Mouse (Mus musculus) liver, adult 2 months (tissue): ENCODE data around the gene Pcolce2. TPM values are rescaled to one million over a fixed set of nuclear protein-coding genes. Genes with fewer than 3 reads are reported as not detected.
A peak's percentile ranks its signal among the peaks of the same experiment; 100 is the strongest.

Source experiments
- DNase-seq: peaks from one replicate; pipeline ENCODE4 v3.0.0-alpha.2; 2011; ENCODE audit warnings: low read depth, low spot score; ENCODE audit errors: extremely low read depth
- H3K27ac ChIP-seq: fragments of 200-500 bp; replicated peaks from 2 replicates; pipeline ENCODE4 v1.5.1; 2012; ENCODE audit warnings: low read depth, mild to moderate bottlenecking, control low read depth, inconsistent platforms, low read length; ENCODE audit not compliant: insufficient read depth
- H3K27me3 ChIP-seq: fragments of 200-500 bp; 2 replicates; pipeline ENCODE4 v1.6.1; 2012; ENCODE audit warnings: mild to moderate bottlenecking, moderate library complexity, low read length, inconsistent platforms; ENCODE audit not compliant: control insufficient read depth, insufficient read depth
- H3K36me3 ChIP-seq: fragments of 200-500 bp; 2 replicates; pipeline ENCODE4 v1.6.1; 2012; ENCODE audit warnings: low read length, inconsistent platforms; ENCODE audit not compliant: control insufficient read depth, insufficient read depth
- H3K4me1 ChIP-seq: fragments of 200-500 bp; 2 replicates; pipeline ENCODE4 v1.6.1; 2011; ENCODE audit warnings: low read length; ENCODE audit not compliant: control insufficient read depth, insufficient read depth
- H3K4me3 ChIP-seq: fragments of 200-500 bp; 2 replicates; pipeline ENCODE4 v1.5.1; 2011; ENCODE audit warnings: low read depth, mild to moderate bottlenecking, control low read depth, low read length, moderate library complexity; ENCODE audit not compliant: insufficient read depth
- H3K79me2 ChIP-seq: fragments of 200-500 bp; 2 replicates; pipeline ENCODE4 v1.6.1; 2012; ENCODE audit warnings: inconsistent platforms, mild to moderate bottlenecking, low read length, moderate library complexity; ENCODE audit not compliant: control insufficient read depth, insufficient read depth
- H3K9ac ChIP-seq: fragments of 200-500 bp; 2 replicates; pipeline ENCODE4 v1.6.1; 2012; ENCODE audit warnings: low read depth, mild to moderate bottlenecking, control low read depth, inconsistent platforms, low read length
- CTCF ChIP-seq: fragments of 200-500 bp; IDR thresholded peaks from 2 replicates; pipeline ENCODE4 v1.5.1; 2011; ENCODE audit warnings: low read depth, low read length, control low read depth
- POLR2A ChIP-seq: fragments of 200-500 bp; IDR thresholded peaks from 2 replicates; pipeline ENCODE4 v1.6.1; 2011; ENCODE audit warnings: low read length, control low read depth; ENCODE audit not compliant: insufficient read depth; ENCODE audit errors: extremely low read depth
- WGBS: fragments of 180-500 bp; shearing (Covaris S2); methylation state at CpG from one replicate; pipeline ENCODE4 v1.1.7; 2018; 5-methylcytosine and 5-hydroxymethylcytosine counted together
- polyA plus RNA-seq: library from polyadenylated mRNA; depleted of rRNA; stranded (reverse); fragments of >200 nt; gene quantifications from 2 replicates; pipeline ENCODE4 v1.2.3, GENCODE M21; 2012; rRNA removed
- total RNA-seq: library from RNA; depleted of rRNA; stranded (reverse); fragments of >200 nt; gene quantifications from 2 replicates; pipeline ENCODE4 v1.2.3, GENCODE M21; 2014; rRNA removed

The Pcolce2 gene
- 1.0 and 1.3 TPM in 2 replicates for total RNA-seq
- polyA plus RNA-seq: 0.16 and 0.27 TPM in 2 replicates

DNA sequence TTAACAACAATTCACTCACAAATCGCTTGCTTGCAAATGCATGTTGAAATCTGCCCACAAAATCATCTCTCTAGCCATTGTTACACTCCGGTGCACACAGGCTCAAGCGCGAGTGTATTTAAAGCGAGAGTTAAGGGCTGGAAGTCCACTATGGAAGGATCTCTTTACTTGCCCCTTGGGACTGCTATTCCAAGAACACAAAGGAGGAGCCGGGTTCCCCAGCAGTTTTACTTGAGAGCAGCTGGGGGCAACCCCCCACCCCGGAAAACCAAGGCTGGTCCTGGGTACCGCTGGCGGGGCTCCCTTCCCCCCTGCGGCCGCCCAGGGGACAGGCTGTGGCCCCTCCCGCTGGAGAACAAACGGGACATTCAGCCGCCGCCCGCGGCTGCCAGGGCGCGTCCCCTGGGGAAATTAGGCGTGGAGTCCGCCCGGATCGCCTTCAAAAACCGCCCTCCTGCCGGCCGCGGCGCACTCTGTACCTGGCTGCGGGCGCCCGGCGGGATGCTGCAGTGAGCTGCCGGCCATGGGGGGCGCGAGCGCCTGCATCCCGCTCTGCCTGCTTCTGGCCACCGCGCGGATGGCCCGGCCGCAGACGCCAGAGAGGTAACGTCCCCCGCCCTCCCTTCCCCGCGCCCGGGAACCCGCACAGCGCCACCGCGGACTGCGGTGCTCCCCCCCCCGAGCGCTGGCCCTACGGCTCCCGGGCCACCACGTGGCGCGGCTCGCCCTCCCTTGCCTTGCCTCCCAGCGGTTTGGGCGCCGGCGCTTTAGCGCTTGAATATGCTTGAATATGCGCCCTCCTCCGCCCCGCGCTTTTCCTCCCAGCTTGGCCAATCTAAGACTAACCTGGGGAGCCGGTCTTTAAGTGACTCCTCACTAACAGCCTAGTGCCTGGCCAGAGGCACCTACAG is at the start of gene Pcolce2:
Gene Pcolce2 (plus strand): TSS at position 331 of the 911 bp plus-strand sequence.
- WGBS: 1% methylated on average over 68 of the region's 71 CpGs
- no peaks in the 10 kb centered on the region for H3K36me3 ChIP-seq
- peaks cover 2% of the 10 kb centered on the region; the same call in 1 of the 2 replicates for H3K4me1 ChIP-seq
- H3K9ac ChIP-seq: peak within 1 kb of the TSS; percentile 51
- no peaks in the 10 kb centered on the region for H3K79me2 ChIP-seq
- 0 out of 2 replicates have a peak, but pooled peaks cover 4% of the 10 kb centered on the region for H3K27me3 ChIP-seq
- peak within 1 kb of the TSS; percentile 54 for H3K4me3 ChIP-seq
- no peak for DNase-seq
- no peak within 1 kb of the TSS for H3K27ac ChIP-seq
- no peak for TF ChIP-seq POLR2A
- no peak for TF ChIP-seq CTCF

DNA sequence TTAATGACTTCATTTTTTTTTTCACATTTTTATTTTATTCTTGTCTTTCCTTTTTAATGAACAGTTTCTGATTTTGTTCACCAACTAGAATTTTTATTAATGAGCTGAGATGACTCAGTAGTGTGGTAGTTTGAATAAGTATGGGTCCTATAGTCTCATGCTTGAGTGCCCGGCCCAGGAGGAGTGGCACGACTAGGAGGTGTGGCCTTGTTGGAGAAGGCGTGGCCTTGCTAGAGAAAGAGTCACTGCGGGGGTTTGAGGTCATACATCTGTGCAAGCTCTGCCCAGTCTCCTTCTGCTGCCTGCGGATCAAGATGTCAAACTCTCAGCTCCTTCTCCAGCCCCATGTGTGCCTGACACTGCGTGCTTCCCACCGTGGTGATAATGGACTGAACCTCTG is 49.3 kb upstream of the Pcolce2 start:
- TF ChIP-seq POLR2A (no peak), CTCF (no peak)
- 95% methylated on average over 7 of the region's 7 CpGs for WGBS
- no peak overlapping the region for H3K4me3 ChIP-seq
- H3K27ac ChIP-seq: no peak overlapping the region
- no peaks in the 10 kb centered on the region for H3K79me2 ChIP-seq
- H3K9ac ChIP-seq: no peak overlapping the region
- H3K4me1 ChIP-seq: no peaks in the 10 kb centered on the region
- DNase-seq: no peak
- no peaks in the 10 kb centered on the region for H3K36me3 ChIP-seq
- no peaks in the 10 kb centered on the region for H3K27me3 ChIP-seq

DNA sequence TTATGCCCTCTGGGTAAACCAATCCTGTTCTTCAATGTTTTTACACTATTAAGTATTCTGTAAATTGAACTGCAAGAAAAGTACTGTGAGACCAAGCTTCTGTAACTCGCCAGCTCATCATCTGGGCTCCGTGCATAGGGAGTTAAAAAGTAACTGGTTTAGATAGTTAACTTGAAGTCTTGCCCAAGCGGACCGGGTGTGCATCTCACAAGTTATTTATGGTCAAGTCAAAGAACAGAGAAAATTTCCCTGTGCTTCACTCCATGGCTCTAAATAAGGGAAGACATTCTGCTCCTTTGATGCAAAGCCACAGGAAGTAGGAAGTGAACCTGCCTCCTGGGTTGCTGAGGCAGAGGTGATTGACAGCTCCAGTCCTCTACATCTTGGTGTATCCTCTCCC is 43.1 kb upstream of the Pcolce2 start:
- no peaks in the 10 kb centered on the region for H3K79me2 ChIP-seq
- H3K27me3 ChIP-seq: no peaks in the 10 kb centered on the region
- no peaks in the 10 kb centered on the region for H3K4me1 ChIP-seq
- no peak overlapping the region for H3K9ac ChIP-seq
- no peak overlapping the region for H3K4me3 ChIP-seq
- no peaks in the 10 kb centered on the region for H3K36me3 ChIP-seq
- no peak overlapping the region for H3K27ac ChIP-seq
- no peak for DNase-seq
- 36% methylated on average over 4 of the region's 4 CpGs for whole genome bisulfite sequencing
- no peak for TF ChIP-seq CTCF
- TF ChIP-seq POLR2A: no peak

DNA sequence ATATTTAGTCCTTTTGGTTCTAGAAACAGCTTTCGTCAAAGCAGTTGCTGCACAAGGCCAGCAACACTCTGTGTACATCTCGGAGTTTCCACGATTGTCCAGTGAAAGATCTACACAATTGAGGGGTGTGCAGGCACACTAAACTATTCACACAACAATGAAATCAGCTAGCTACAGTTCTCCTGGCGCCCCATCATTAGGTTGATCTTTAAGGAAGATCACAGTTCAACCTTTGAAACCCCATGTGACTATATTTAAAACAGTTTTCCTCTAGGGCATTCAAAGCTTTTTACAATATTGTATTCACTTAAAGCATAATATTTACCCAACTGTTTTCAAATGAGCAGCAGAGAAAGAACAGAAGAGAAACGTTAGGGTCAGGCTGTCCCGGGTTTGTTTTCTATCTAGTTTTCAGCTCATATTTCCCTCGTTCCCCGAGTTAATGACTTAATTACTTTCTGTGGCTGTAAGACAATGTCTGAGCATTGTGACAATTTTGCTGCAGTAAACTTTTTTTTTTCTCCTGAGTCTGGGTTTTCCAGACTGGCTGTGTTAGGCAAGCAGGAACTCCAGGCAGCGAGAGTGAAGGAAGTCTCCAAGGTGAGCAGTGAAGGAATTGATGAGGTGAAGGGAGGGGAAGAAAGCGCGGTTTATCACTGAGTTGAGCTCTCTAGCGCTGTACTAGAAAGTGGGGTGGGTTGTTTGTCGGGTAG is 39.8 kb upstream of the Pcolce2 start:
- Histone ChIP-seq H3K79me2 (no peaks in the 10 kb centered on the region), H3K4me3 (no peak overlapping the region), H3K27me3 (no peaks in the 10 kb centered on the region), H3K36me3 (no peaks in the 10 kb centered on the region), H3K4me1 (no peaks in the 10 kb centered on the region), H3K27ac (no peak overlapping the region), H3K9ac (no peak overlapping the region)
- TF ChIP-seq POLR2A (no peak), CTCF (no peak)
- 60% methylated on average over 13 of the region's 13 CpGs for WGBS
- no peak for DNase-seq

DNA sequence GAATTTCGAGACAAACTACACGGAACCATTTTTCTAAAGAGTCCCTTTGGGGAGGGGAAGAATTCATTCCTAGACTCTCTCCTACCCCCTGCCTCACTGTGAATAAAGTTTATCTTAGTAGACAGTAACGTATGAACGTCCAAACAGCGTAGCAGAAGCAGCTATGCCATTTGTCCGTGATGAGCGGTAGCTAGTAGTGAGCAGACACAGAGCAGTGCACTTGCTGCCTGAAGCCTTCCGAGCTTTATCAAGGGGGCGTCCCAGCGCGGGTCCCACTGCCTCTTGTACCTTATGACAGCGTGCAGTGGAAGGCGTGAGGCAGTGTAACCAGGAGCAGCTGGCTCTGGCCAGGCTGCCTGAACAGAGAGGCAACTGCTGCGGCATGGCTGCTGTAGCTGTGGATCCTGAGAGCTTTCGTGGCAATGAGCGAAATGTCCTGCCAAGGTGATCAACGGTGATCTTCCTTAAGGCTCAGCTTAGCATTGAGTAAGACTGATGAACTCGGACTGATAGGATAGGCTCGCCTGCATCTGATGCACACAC is 39.2 kb upstream of the Pcolce2 start:
- H3K9ac ChIP-seq: no peak overlapping the region; the same call in 1 of the 2 replicates
- WGBS: 66% methylated on average over 19 of the region's 19 CpGs
- H3K4me3 ChIP-seq: no peak overlapping the region

More for the DNA sequence above, 39.2 kb upstream of the Pcolce2 start:
- H3K27me3 ChIP-seq: no peaks in the 10 kb centered on the region
- no peak for DNase-seq
- H3K4me1 ChIP-seq: no peaks in the 10 kb centered on the region
- H3K27ac ChIP-seq: no peak overlapping the region
- no peaks in the 10 kb centered on the region for H3K36me3 ChIP-seq
- TF ChIP-seq CTCF (no peak), POLR2A (no peak)
- H3K79me2 ChIP-seq: no peaks in the 10 kb centered on the region
